Mouse (Mus musculus) stomach, postnatal 0 days (tissue): ENCODE measurements around the gene Wdr11.

ENCODE experiments used
- CTCF ChIP-seq: IDR thresholded peaks from 2 replicates; pipeline ENCODE4 v1.5.1; 2016; ENCODE audit warnings: antibody characterized with exemption, low read depth, mild to moderate bottlenecking, moderate library complexity
- EP300 ChIP-seq: optimal IDR thresholded peaks from 2 replicates; pipeline ENCODE3; 2016; ENCODE audit warnings: antibody characterized with exemption

DNA sequence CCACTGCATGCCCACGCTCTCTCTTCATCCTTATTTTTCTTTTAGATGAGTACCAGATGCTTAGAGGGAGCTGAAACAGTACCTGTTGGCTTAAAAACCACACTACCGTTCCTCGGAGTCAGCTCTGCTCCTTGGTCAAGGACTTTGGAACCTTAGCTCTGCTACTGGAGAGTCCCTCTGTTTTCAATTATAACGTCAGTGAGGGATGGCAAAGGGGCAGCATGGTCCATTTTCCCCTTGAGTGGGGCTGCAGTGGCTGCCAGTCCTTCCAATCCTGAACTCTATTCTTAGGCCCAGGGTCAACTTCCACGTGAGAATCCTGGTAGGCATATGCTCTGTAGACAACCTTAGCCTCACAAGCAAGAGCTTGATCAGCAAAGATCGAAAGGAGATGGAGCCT is 48.2 kb downstream of the Wdr11 start:
- TF ChIP-seq EP300 (no peak), CTCF (no peak)
